Mouse (Mus musculus) layer of hippocampus, adult 2 months (tissue): ENCODE measurements around the gene Nt5c. TPM values are rescaled to one million over a fixed set of nuclear protein-coding genes. Genes with fewer than 3 reads are reported as not detected.
"Not testable (repeated sequence)": the region's sequence is repeated elsewhere in the genome, so short reads cannot be mapped to it uniquely, and the experiment has no call there.

Experiments
- DNase-seq, 2 experiments: peaks; one replicate each; pipeline ENCODE4 v3.0.0; 2022; ENCODE audit warnings: low spot score in 2 of 2
- H3K27ac ChIP-seq: fragments of 200-600 bp; 2 replicates; pipeline ENCODE4 v1.8.1; 2022
- H3K4me3 ChIP-seq: fragments of 200-600 bp; 2 replicates; pipeline ENCODE4 v1.8.1; 2022; ENCODE audit warnings: mild to moderate bottlenecking
- CTCF ChIP-seq: fragments of 200-600 bp; conservative IDR thresholded peaks from 2 replicates; pipeline ENCODE4 v1.8.1; 2022; ENCODE audit warnings: antibody characterized with exemption, mild to moderate bottlenecking, moderate library complexity
- total RNA-seq, 2 experiments: library from RNA; stranded (reverse); gene quantifications; 2 replicates each; pipeline ENCODE4 v1.2.3; 2021

Nt5c gene
- total RNA-seq, 2 experiments from 2014 or later: 64.3 to 65.5 TPM

DNA sequence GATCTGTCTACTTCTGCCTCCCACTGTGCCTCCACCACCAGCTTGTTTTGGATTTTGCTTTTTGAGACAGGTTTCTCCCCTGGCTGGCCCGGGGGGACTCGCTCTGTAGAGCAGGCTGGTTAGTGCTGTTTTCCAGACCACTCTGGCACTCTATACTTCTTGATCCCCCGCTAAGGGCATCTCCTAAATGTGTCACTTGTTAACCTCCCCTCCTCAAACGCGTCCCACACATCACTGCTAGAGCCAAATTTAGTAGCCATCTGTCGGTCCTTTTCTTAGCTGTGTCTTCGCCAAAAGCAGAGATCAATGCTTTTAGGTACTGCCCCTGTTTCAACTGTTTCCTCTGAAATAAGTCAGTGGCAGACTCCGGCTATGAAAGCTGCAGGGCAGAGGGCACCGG, 27.0 kb upstream of the Nt5c start:
- Histone ChIP-seq H3K27ac (peak overlapping the region; percentile 60), H3K4me3 (no peak overlapping the region)
- no peak for TF ChIP-seq CTCF
- no peak for DNase-seq

DNA sequence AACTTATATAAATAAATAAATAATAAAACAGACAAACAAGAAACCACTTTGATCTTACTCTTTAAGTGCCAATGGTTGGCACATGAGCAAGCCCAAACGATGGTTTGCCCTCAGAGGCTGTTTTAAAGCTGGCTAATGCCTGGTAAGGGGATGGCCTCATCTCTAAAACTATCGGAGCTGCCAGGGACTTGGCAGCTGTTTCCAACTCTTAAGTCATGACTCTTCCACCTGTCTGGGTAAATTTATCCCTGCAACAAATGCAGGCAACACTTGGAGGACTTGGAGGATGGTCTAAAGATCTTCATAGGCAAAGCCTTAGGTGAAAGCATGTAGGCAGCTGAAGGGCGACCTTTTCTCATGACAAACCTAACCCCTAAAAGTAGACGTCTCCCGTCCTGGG, 25.3 kb upstream of the Nt5c start:
- no peak for DNase-seq
- H3K27ac ChIP-seq: no peak overlapping the region
- TF ChIP-seq CTCF: no peak
- H3K4me3 ChIP-seq: no peak overlapping the region

DNA sequence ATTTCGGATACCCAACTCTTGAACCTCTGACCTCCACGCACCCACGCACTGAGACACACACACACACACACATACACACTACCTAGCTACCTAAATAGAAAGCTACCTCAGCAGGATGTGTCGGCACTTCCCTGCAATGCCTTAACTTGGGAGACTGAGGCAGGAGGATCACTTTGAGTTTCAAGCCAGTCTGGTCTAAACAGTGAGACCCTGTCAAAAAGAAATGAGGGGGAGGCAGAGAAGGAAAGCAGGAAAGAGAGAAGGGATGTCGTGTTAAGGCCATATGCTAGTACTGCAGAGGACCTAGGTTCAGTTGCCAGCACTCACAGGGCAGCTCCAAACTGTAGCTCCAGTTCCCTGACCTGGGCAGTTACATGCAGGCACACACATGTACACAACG, 23.4 kb upstream of the Nt5c start:
- Histone ChIP-seq H3K27ac (no peak overlapping the region), H3K4me3 (no peak overlapping the region)
- DNase-seq: no peak
- no peak for TF ChIP-seq CTCF

DNA sequence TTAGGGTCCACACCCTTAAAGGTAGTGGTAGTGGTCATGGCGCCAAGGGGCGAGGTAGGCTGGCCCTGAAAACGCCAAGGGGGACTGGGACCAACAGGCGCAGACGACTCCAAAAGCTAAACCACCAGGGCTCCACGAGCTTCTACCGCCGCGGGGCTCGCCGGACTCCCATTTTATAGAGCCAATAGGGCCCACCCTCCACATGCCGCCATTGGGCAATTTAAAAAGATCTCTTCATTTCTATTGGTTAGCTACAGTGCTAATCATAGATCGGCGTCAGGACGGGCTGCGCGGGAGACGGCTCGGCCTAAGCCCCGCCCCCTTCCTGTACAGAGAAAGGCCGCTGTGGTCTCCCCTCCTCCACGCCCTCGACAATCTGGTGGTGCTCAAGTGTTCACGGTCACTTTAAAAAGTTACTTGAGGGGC, 22.6 kb upstream of the Nt5c start, which contains the start of gene Jpt1:
Gene Jpt1 (minus strand): TSS at position 150 of the 426 bp plus-strand sequence.
- TF ChIP-seq CTCF: no peak
- DNase-seq: peak; percentile 96 to 97
- H3K4me3 ChIP-seq: peak within 1 kb of the TSS; percentile 85
- H3K27ac ChIP-seq: peak within 1 kb of the TSS; percentile 93

DNA sequence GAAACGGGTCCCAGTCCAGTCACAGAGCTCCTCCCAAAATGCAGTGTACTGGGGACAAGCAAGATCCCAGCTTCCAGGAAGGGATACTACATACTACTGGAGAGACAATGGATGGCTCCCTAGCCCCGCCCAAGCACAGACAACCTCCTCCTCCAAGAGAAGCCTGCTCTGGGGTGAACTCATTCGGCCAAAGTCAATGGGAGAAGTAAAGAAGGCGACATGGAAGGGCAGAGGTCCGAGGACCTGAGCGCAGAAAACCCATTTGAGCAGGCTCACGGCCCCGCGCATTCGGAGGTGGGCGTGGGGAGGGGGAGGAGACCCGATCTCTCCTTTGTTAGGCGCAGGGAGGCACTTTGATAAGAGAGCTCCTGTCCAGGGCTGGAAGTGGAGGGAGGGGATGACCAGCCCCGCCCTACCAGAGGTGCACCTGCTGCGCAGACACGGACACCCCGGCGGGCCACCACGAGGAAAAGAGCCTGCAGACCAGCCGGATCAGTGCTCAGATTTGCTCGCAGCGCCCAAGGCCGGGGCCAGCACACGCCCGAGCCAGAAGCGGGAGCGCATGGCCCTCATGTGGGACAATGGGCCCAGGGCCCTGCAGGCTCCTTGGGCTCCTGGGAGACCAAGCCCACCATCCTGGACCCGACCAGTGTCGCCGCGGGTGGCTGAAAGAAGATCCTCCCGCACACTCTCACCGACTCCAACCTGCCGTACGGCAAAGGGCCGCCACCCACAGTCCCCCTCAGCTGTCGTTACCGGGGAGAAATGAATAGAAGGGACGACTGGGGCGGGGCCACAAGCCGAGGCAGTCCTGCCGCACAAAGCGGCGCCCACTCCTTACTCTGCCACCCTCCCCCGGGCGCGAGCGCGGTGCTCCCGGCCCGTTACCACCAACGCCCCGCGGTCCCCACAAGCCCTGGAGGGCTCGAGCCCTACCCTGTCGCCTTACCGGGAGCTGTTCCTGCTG, 21.9 kb upstream of the Nt5c start:
- DNase-seq: peak; percentile 54 to 61
- Histone ChIP-seq H3K27ac (peak overlapping the region; percentile 93), H3K4me3 (peak overlapping the region; percentile 85)
- TF ChIP-seq CTCF: no peak

DNA sequence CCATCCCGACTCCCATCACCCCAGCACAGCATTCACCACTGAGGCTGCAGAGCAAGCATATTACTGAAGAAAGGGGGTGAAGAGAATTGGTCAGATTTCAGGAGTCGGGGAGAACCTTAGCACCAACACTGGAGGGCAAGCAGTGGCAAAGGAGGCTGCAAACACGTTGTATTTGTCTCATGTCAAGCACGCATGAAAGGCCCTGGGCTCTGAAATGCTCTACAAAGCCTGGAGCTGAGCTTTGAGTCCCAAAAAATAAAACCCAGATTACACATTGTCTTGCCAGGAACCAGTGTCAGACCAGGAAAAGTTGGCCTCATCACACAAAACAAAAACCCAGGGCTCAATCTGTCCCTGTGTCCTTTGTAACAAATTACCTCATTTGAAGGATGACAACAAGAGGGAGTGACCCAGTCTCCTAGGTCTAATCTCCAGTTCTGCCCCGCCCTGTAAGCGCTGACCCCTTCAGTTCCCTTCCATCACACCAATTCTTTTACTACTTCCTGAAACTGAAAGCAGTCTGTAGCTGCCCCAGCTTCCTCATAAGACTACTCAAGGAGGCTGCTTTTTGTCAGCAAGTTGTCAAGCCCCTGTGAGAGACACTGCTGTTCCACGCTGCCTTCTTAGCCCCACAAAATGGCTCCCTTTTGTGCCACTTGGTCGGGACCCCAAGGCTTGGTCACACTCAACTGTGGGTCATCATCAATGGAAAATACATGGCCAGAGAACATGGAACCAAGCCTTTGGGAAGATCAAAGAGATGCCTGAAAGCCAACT, 20.9 kb upstream of the Nt5c start:
- TF ChIP-seq CTCF: no peak
- DNase-seq: no peak
- Histone ChIP-seq H3K4me3 (peak overlapping the region; percentile 85), H3K27ac (peak overlapping the region; percentile 93; the same call in 1 of the 2 replicates)

DNA sequence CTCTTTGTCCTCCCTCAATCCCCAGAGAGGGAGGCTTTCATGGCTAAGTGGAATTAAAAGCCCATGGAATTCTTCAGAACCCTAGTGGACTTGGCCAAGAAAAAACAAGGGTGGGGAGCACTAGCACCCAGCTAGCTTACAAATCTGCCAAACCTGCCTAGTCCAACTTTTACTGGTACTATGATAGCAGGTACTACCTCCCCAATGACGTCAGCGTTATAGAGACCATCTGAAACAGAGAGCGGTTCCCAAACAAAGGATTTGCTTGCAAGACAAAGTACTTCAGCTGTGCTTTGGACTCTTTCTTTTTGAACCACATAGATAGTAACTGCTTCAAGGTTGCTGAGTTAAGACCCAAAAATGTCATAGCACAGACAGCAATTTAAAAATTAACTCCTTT, 20.3 kb upstream of the Nt5c start:
- Histone ChIP-seq H3K4me3 (peak overlapping the region; percentile 85), H3K27ac (peak overlapping the region; percentile 93; the same call in 1 of the 2 replicates)
- no peak for DNase-seq
- no peak for TF ChIP-seq CTCF

DNA sequence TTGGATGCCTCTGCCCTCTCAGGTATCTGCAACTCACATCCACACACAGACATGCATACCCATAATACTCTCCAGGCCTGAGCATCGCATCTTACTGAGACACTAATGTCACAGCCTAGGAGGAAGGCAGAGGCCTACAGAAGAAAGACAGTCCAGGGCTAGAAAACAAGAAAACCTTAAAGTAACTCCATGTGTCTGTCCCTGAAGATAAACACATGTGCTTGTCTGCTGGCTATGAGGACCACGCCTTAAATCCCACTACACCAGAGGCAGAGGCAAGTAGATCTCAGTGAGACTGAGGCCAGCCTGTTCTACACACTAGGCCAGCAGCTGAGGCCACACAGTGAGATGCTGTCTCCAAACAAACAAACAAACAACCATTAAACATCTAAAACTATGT, 19.5 kb upstream of the Nt5c start:
- Histone ChIP-seq H3K4me3 (no peak overlapping the region), H3K27ac (no peak overlapping the region; the same call in 1 of the 2 replicates)
- no peak for TF ChIP-seq CTCF
- DNase-seq: no peak

DNA sequence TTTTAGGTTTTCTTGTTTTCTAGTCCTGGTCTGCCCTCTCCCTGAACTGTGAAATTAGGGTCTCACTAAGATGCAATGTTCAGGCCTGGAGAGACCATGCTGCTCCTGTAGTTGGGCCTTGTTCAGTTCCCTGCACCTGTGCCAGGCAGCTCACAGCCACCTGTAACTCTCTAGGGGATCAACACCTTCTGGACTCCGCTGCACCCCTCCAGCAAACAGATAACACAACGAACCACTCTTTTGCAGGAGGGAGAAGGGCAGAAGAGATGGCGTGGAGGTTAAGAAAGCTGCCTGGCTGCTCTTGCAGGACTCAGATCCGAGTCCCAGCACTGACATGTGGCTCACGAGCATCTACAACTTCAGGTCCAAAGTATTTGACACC, 18.8 kb upstream of the Nt5c start:
- DNase-seq: no peak
- H3K4me3 ChIP-seq: no peak overlapping the region
- no peak for TF ChIP-seq CTCF
- no peak overlapping the region for H3K27ac ChIP-seq

DNA sequence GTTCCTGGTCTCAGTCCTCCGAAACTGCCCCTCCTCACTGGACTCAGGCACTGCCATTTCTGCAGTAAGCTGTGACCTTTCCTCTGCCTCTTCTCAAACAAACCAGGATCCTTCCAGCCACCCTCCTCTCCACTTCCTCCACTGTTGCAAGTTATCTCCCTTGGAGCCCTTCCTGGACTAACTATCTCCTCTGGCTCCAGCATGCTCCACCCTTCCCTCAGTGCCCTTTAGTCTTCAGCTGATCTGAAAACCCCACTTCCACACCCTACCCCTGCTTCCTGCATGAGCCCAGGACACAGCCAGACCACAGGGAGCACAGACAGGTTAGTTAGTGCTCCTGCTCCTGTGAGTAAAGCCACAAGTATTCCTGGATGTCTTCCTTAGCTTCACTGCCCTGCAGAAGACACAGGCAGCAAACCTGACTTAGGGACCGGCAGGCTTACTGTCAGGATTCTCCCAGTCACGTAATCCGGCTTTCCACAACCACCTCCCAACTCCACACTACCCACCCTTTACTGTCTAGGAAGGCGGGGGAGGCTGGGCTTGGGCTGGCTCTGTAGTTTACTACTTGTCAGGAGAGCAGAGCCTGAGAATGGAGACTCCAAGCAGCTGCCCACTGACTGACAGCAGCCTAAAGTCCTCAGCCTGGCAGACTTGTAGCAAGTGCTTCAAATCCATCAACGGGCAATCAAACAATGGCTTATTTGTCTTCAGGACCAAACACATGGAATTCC, 18.3 kb upstream of the Nt5c start:
- Histone ChIP-seq H3K27ac (no peak overlapping the region), H3K4me3 (no peak overlapping the region)
- DNase-seq: no peak
- no peak for TF ChIP-seq CTCF

DNA sequence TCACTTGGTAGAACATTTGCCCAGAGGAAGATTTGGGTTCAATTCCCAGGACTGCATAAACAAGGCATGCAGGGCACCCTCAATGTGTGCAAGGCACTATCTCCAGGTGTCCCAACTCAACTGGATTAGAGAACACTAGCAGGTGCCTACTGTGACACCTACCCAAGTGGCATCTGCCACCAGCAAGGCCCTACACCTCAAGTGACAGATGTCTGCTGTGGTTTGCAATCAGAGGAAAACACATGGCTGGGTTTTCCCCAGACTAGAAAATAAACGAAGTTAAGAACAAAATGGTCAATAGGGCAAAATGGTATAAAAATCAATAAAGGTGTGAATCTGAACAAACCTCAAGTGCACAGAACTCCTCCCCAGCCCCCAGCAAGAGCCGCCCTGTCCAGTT, 16.4 kb upstream of the Nt5c start:
- DNase-seq: no peak
- Histone ChIP-seq H3K4me3 (no peak overlapping the region), H3K27ac (no peak overlapping the region)
- no peak for TF ChIP-seq CTCF

DNA sequence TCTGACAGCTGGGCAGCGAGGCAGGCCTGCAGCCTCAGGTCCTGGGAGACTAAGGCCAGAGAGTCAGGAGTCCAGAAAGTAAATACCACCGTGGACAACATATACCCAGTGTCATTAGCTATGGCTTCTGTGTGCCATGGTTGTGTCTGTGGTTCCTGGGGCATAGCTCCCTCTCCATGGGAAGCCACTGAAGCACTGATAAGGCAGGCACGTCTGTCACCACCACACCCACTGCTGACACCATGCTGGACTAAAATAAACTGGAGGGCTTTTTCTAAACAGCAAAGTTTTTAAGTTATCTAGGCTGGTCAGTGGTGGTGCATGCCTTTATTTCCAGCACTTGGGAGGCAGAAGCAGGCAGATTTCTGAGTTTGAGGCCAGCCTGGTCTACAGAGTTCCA, 14.9 kb upstream of the Nt5c start:
- DNase-seq: no peak
- Histone ChIP-seq H3K4me3 (no peak overlapping the region), H3K27ac (no peak overlapping the region)
- no peak for TF ChIP-seq CTCF

DNA sequence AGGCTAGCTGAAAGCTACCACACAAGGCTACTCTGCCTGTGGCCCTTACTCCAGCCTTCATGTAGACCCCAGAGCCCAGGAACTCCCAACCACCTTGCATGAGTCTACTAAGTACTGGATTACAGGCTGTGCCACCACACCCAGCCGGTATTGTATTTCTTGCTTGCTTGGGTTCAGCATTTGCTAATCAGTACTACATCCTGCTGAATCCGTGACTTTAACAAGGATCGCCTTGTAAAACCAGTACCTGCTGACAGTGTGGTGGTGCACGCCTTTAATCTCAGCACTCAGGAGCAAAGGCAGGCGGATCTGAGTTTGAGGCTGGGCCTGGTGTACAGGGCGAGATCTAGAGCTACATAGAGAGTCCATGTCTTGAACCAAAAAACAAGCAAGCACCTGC, 11.0 kb upstream of the Nt5c start:
- Histone ChIP-seq H3K27ac (no peak overlapping the region), H3K4me3 (no peak overlapping the region)
- DNase-seq: no peak
- no peak for TF ChIP-seq CTCF

DNA sequence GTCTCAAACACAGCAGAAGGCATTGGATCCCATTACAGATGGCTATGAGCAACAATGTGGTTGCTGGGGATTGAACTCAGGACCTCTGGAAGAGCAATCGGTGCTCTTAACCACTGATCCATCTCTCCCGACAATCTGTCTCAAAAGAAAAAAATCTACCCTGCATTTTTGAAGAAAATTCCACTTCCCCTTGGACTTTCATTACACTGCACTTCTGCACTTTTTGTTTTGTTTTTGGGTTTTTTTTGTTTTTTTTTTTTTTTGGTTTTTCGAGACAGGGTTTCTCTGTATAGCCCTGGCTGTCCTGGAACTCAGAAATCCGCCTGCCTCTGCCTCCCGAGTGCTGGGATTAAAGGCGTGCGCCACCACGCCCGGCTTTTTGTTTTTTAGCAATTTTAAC, 4.9 kb upstream of the Nt5c start:
- H3K4me3 ChIP-seq, DNase-seq, H3K27ac ChIP-seq: not testable (repeated sequence)
